Mouse (Mus musculus) myocyte (in vitro differentiated cells): ENCODE results near the gene Kalrn. TPM values are rescaled to one million over a fixed set of nuclear protein-coding genes. Genes with fewer than 3 reads are reported as not detected.

Experiments
- H3K27me3 ChIP-seq: one replicate; pipeline ENCODE4 v1.6.1; 2011; ENCODE audit not compliant: control insufficient read depth, insufficient read depth, insufficient read length
- H3K36me3 ChIP-seq: one replicate; pipeline ENCODE4 v1.6.1; 2011; ENCODE audit not compliant: control insufficient read depth, insufficient read depth
- H3K4me2 ChIP-seq: one replicate; pipeline ENCODE4 v1.6.1; 2011; ENCODE audit warnings: low read depth, control low read depth
- H3K4me3 ChIP-seq: one replicate; pipeline ENCODE4 v1.5.1; 2011; ENCODE audit warnings: mild to moderate bottlenecking, control low read depth, moderate library complexity
- H3K79me2 ChIP-seq: one replicate; pipeline ENCODE4 v1.6.1; 2011; ENCODE audit not compliant: control insufficient read depth, insufficient read depth
- H3ac ChIP-seq: one replicate; pipeline ENCODE4 v1.6.1; 2011; ENCODE audit not compliant: control insufficient read depth, insufficient read length
- CEBPB ChIP-seq: IDR thresholded peaks from 2 replicates; pipeline ENCODE4 v1.6.1; 2011; ENCODE audit warnings: mild to moderate bottlenecking, moderate library complexity; ENCODE audit not compliant: poor library complexity, insufficient read depth, severe bottlenecking
- E2F4 ChIP-seq: IDR thresholded peaks from one replicate; pipeline ENCODE4 v1.6.1; 2011; ENCODE audit warnings: mild to moderate bottlenecking, control low read depth, moderate library complexity; ENCODE audit not compliant: insufficient read depth
- MAX ChIP-seq: IDR thresholded peaks from one replicate; pipeline ENCODE4 v1.6.1; 2011; ENCODE audit warnings: low read depth, mild to moderate bottlenecking, control low read depth
- MYOD1 ChIP-seq, 3 experiments: IDR thresholded peaks; one replicate each; pipeline ENCODE4 v1.6.1; 2011; ENCODE audit warnings: control low read depth in 2 of 3, low read depth in 2 of 3, mild to moderate bottlenecking in 2 of 3, moderate library complexity in 1 of 3; ENCODE audit not compliant: insufficient read length in 2 of 3, control insufficient read depth in 1 of 3
- MYOG ChIP-seq, 3 experiments: IDR thresholded peaks; one replicate each; pipeline ENCODE4 v1.6.1; 2011; ENCODE audit warnings: control low read depth in 2 of 3, low read depth in 2 of 3, mild to moderate bottlenecking in 2 of 3; ENCODE audit not compliant: insufficient read length in 2 of 3, control insufficient read depth in 1 of 3, insufficient read depth in 1 of 3
- POLR2A ChIP-seq: IDR thresholded peaks from one replicate; pipeline ENCODE4 v1.6.1; 2011; ENCODE audit warnings: low read depth, mild to moderate bottlenecking, control low read depth, moderate library complexity; ENCODE audit not compliant: insufficient read length
- POLR2AphosphoS2 ChIP-seq: IDR thresholded peaks from one replicate; pipeline ENCODE4 v1.6.1; 2011; ENCODE audit warnings: low read depth, control low read depth; ENCODE audit not compliant: insufficient read length
- REST ChIP-seq: IDR thresholded peaks from one replicate; pipeline ENCODE4 v1.6.1; 2011; ENCODE audit warnings: mild to moderate bottlenecking, control low read depth, moderate library complexity; ENCODE audit not compliant: insufficient read depth, insufficient read length
- SRF ChIP-seq: IDR thresholded peaks from one replicate; pipeline ENCODE4 v1.6.1; 2011; ENCODE audit warnings: low read depth; ENCODE audit not compliant: control insufficient read depth, insufficient read length
- TCF12 ChIP-seq: IDR thresholded peaks from one replicate; pipeline ENCODE4 v1.6.1; 2011; ENCODE audit warnings: mild to moderate bottlenecking, control low read depth; ENCODE audit not compliant: poor library complexity, insufficient read depth, severe bottlenecking
- TCF3 ChIP-seq: IDR thresholded peaks from one replicate; pipeline ENCODE4 v1.6.1; 2011; ENCODE audit warnings: low read depth, control low read depth; ENCODE audit not compliant: insufficient read length
- USF1 ChIP-seq: IDR thresholded peaks from one replicate; pipeline ENCODE4 v1.6.1; 2011; ENCODE audit warnings: low read depth, mild to moderate bottlenecking, control low read depth, moderate library complexity
- polyA plus RNA-seq: library from polyadenylated mRNA; unstranded; fragments of >200 nt; fragmentation: generic; extraction: Trizol; gene quantifications from one replicate; pipeline ENCODE4 v1.2.1, GENCODE M21; 2012; ENCODE audit warnings: missing spikeins

Kalrn gene
- polyA plus RNA-seq, 1 experiment, result 5.5 TPM

GRCm38 (mm10) chr16:34254646-34255022, 318.7 kb downstream of the Kalrn start:
- Histone ChIP-seq H3K79me2 (no peaks in the 10 kb centered on the region), H3K27me3 (no peaks in the 10 kb centered on the region), H3K4me3 (no peak overlapping the region), H3ac (no peak overlapping the region), H3K36me3 (no peaks in the 10 kb centered on the region), H3K4me2 (no peak overlapping the region)
- TF ChIP-seq TCF3 (no peak), MAX (no peak), POLR2A (no peak), MYOD1 (IDR thresholded peaks at IDR 0.05; ENCODE audit: control insufficient read depth in 1 of 3, insufficient read length in 2 of 3, low read depth in 2 of 3) (no peak), E2F4 (no peak), SRF (no peak), USF1 (no peak), CEBPB (no peak), REST (no peak), TCF12 (no peak), MYOG (IDR thresholded peaks at IDR 0.05; ENCODE audit: control insufficient read depth in 1 of 3, insufficient read depth in 1 of 3, insufficient read length in 2 of 3, low read depth in 2 of 3) (no peak), POLR2AphosphoS2 (no peak)

DNA sequence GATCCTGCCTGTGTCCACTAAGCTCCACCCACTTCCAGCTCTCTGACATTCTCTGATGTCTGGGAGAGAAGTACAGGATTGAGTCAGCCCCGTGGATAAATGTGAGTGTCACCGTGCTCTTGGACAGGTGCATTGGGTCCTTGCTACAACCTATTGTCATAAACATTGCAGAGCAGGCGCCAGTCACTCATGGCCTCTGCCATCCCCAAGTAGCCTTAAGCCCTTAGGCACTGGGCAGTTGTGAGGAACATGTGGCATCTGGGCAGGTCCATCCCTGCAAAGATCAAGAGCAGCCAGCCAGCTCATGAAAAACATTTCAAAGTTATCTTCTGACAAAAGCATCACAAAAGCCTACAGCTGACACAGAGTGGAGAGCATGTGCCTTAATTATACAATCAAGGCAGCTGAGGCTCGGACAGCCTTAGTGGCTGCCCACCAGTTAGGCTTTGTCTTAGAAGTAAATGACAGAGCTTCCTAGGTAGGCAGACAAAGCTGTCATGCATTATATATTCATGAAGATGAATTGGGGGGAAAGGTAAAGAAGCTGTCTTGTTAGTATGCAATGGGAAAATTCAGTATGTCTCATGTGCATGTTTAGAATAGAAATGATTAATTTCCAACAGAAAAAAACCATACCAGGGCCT, 319.2 kb downstream of the Kalrn start:
- no peak for TF ChIP-seq TCF3
- TF ChIP-seq MAX, result no peak
- TF ChIP-seq REST, result no peak
- TF ChIP-seq CEBPB, result no peak
- TF ChIP-seq USF1, result no peak
- TF ChIP-seq SRF, result no peak
- Histone ChIP-seq H3K27me3 (no peaks in the 10 kb centered on the region), H3ac (no peak overlapping the region), H3K4me2 (no peak overlapping the region), H3K4me3 (no peak overlapping the region), H3K79me2 (no peaks in the 10 kb centered on the region), H3K36me3 (no peaks in the 10 kb centered on the region)

DNA sequence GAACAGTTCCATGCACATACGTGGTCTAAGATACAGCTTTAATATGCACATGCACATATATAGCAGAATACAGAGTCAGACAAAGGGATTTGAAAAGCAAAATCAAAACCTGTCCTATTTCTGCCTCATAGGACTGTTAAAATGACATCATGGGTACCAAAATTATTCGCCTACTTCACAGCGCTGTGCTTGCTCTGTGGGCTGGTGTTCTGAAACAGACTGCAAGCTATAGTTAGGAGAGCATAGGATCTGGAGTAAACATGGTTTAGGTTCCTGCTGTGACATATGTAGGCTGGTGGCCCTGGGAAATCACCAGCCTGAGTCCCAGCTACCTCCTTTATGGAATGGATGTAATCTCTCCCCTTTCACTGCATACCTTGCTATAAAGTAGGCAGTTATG, 320.7 kb downstream of the Kalrn start:
- Histone ChIP-seq H3K4me2 (no peak overlapping the region), H3K36me3 (no peaks in the 10 kb centered on the region), H3K4me3 (no peak overlapping the region), H3ac (no peak overlapping the region), H3K27me3 (no peaks in the 10 kb centered on the region), H3K79me2 (no peaks in the 10 kb centered on the region)
- no peak for TF ChIP-seq POLR2A
- TF ChIP-seq TCF3, result no peak
- no peak for TF ChIP-seq MYOG (IDR thresholded peaks at IDR 0.05; ENCODE audit: control insufficient read depth in 1 of 3, insufficient read depth in 1 of 3, insufficient read length in 2 of 3, low read depth in 2 of 3)
- no peak for TF ChIP-seq MAX
- TF ChIP-seq POLR2AphosphoS2, result no peak
- TF ChIP-seq TCF12, result no peak
- TF ChIP-seq SRF, result no peak
- no peak for TF ChIP-seq CEBPB
- TF ChIP-seq REST, result no peak
- no peak for TF ChIP-seq USF1
- no peak for TF ChIP-seq E2F4
- TF ChIP-seq MYOD1 (IDR thresholded peaks at IDR 0.05; ENCODE audit: control insufficient read depth in 1 of 3, insufficient read length in 2 of 3, low read depth in 2 of 3), result no peak

DNA sequence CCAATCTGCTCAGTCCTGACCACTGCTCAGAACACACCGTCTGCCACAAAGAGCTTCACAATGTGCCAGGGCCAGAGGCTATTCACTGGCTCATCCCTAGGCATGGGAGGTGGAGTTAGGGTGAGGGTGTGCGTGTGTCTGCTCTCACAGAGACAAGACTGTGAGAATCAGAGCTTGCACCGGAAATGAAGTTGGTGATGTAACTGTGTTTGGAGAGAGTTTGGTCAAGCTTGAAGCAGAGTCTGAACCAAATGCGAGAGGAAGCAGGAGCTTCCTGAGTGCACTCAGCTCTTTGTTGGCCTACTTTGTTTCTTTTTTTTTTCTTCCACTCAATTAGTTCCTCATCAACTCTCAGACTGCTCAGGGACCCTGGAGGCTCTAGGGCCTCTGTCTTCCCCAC, 325.1 kb downstream of the Kalrn start:
- H3ac ChIP-seq, result no peak overlapping the region
- no peak overlapping the region for H3K4me3 ChIP-seq
- H3K27me3 ChIP-seq, result no peaks in the 10 kb centered on the region
- no peak for TF ChIP-seq MYOG (IDR thresholded peaks at IDR 0.05; ENCODE audit: control insufficient read depth in 1 of 3, insufficient read depth in 1 of 3, insufficient read length in 2 of 3, low read depth in 2 of 3)
- no peak for TF ChIP-seq TCF12
- TF ChIP-seq CEBPB, result no peak
- no peak for TF ChIP-seq REST
- no peak for TF ChIP-seq SRF
- TF ChIP-seq POLR2A, result no peak
- no peak for TF ChIP-seq TCF3
- no peak for TF ChIP-seq MAX
- no peak for TF ChIP-seq E2F4
- TF ChIP-seq MYOD1 (IDR thresholded peaks at IDR 0.05; ENCODE audit: control insufficient read depth in 1 of 3, insufficient read length in 2 of 3, low read depth in 2 of 3), result no peak
- TF ChIP-seq USF1, result no peak
- H3K36me3 ChIP-seq, result no peaks in the 10 kb centered on the region
- no peaks in the 10 kb centered on the region for H3K79me2 ChIP-seq
- no peak overlapping the region for H3K4me2 ChIP-seq

- H3K4me2 ChIP-seq, result no peak overlapping the region
- H3K79me2 ChIP-seq, result no peaks in the 10 kb centered on the region
- TF ChIP-seq SRF (no peak), E2F4 (no peak), TCF3 (no peak), POLR2AphosphoS2 (no peak), POLR2A (no peak), USF1 (no peak), MYOG (IDR thresholded peaks at IDR 0.05; ENCODE audit: control insufficient read depth in 1 of 3, insufficient read depth in 1 of 3, insufficient read length in 2 of 3, low read depth in 2 of 3) (no peak), CEBPB (no peak), REST (no peak), MAX (no peak), MYOD1 (IDR thresholded peaks at IDR 0.05; ENCODE audit: control insufficient read depth in 1 of 3, insufficient read length in 2 of 3, low read depth in 2 of 3) (no peak), TCF12 (no peak)
- H3K36me3 ChIP-seq, result no peaks in the 10 kb centered on the region
- H3ac ChIP-seq, result no peak overlapping the region
- H3K27me3 ChIP-seq, result no peaks in the 10 kb centered on the region
- no peak overlapping the region for H3K4me3 ChIP-seq
Observed at GRCm38 (mm10) chr16:34241936-34242729, 331.2 kb downstream of the Kalrn start.
